ENCODE assay signal across 18 mouse cellular contexts in genomic region chr10:93708076-93708473, GRCm38 (mm10).
DNase-seq lines count a peak whose midpoint lies in the region; ATAC-seq lines count a peak whose summit lies in the region.
"Had no signal": no experiment of that assay in that cellular context is flagged by ENCODE, and none has a peak within 500 bp of the region (broad histone marks: within the 10 kb centered on the region; RNA-seq: fewer than 3 reads in every experiment).

No protein-coding gene starts in this region.

- 77% methylated on average over 6 of the region's 6 CpGs for WGBS in limb, embryonic 13.5 days
- WGBS in limb, embryonic 10.5 days = 89% methylated on average over 6 of the region's 6 CpGs
- WGBS in embryonic facial prominence, embryonic 14.5 days = 62% methylated on average over 6 of the region's 6 CpGs
- WGBS in liver, embryonic 13.5 days (ENCODE audit: insufficient replicate concordance) = 35% methylated on average over 6 of the region's 6 CpGs

- no peaks in the 10 kb centered on the region for H3K4me1 ChIP-seq in limb, embryonic 13.5 days
- H3K4me1 ChIP-seq in limb, embryonic 10.5 days = no peaks in the 10 kb centered on the region
- no peaks in the 10 kb centered on the region for H3K4me1 ChIP-seq in embryonic facial prominence, embryonic 14.5 days (ENCODE audit: control insufficient read depth, insufficient read depth, low read length)
- peaks cover 26% of the 10 kb centered on the region for H3K4me1 ChIP-seq in liver, embryonic 13.5 days (replicated peaks)
- H3K4me1 ChIP-seq: embryonic facial prominence, embryonic 12.5 days; limb, embryonic 15.5 days; midbrain, embryonic 15.5 days had no signal

- no peaks in the 10 kb centered on the region for H3K27me3 ChIP-seq in limb, embryonic 13.5 days
- H3K27me3 ChIP-seq in limb, embryonic 10.5 days (ENCODE audit: low read depth, poor library complexity, severe bottlenecking) = no peaks in the 10 kb centered on the region
- H3K27me3 ChIP-seq in embryonic facial prominence, embryonic 14.5 days (replicated peaks; ENCODE audit: control insufficient read depth, insufficient read depth, low read length) = no peaks in the 10 kb centered on the region
- H3K27me3 ChIP-seq in liver, embryonic 13.5 days = no peaks in the 10 kb centered on the region
- H3K27me3 ChIP-seq: embryonic facial prominence, embryonic 12.5 days; limb, embryonic 15.5 days; midbrain, embryonic 15.5 days had no signal

- no peak overlapping the region for H3K9ac ChIP-seq in limb, embryonic 13.5 days
- H3K9ac ChIP-seq in embryonic facial prominence, embryonic 14.5 days (ENCODE audit: low read depth, low read length) = no peak overlapping the region
- no peak overlapping the region for H3K9ac ChIP-seq in liver, embryonic 13.5 days
- H3K9ac ChIP-seq: embryonic facial prominence, embryonic 12.5 days; limb, embryonic 15.5 days; midbrain, embryonic 15.5 days had no signal

- ATAC-seq in limb, embryonic 13.5 days (ENCODE audit: low FRiP score, low read depth) = no peak
- no peak for ATAC-seq in embryonic facial prominence, embryonic 14.5 days (ENCODE audit: low read depth)
- ATAC-seq in liver, embryonic 13.5 days (ENCODE audit: low read depth) = no peak
- ATAC-seq: hindbrain, postnatal 0 days; midbrain, embryonic 15.5 days had no signal

- peaks cover 19% of the 10 kb centered on the region for H3K36me3 ChIP-seq in limb, embryonic 13.5 days
- peaks cover 15% of the 10 kb centered on the region for H3K36me3 ChIP-seq in limb, embryonic 10.5 days
- peaks cover 7% of the 10 kb centered on the region; the same call in 1 of the 2 replicates for H3K36me3 ChIP-seq in embryonic facial prominence, embryonic 14.5 days (ENCODE audit: control insufficient read depth, insufficient read depth, low read length)
- H3K36me3 ChIP-seq in liver, embryonic 13.5 days = 0 out of 2 replicates have a peak, but pooled peaks cover 10% of the 10 kb centered on the region
- H3K36me3 ChIP-seq: embryonic facial prominence, embryonic 12.5 days had no signal

- intact Hi-C loops in heart, postnatal 14 days (cut with DNase I) = no loop called here

- peak; percentile 77 for DNase-seq in heart, adult 11 months
- DNase-seq in heart, postnatal 14 days = no peak
- no peak for DNase-seq in limb, embryonic 10.5 days (ENCODE audit: low spot score)
- DNase-seq in embryonic facial prominence, embryonic 14.5 days (ENCODE audit: low spot score) = peak; percentile 47
- no peak for DNase-seq in liver, embryonic 13.5 days
- no peak for DNase-seq in kidney, adult 8-10 months
- DNase-seq: adrenal gland, adult 8-10 months; kidney, adult 18-20 months; kidney, postnatal 36 days; layer of hippocampus, adult 9-11 months; retina, postnatal 1 day; thymus, postnatal 4 days had no signal

- no peak overlapping the region for H3K4me2 ChIP-seq in limb, embryonic 13.5 days (replicated peaks)
- H3K4me2 ChIP-seq in embryonic facial prominence, embryonic 14.5 days (ENCODE audit: low read depth, low read length) = no peak overlapping the region
- H3K4me2 ChIP-seq in liver, embryonic 13.5 days = no peak overlapping the region
- H3K4me2 ChIP-seq: embryonic facial prominence, embryonic 12.5 days; limb, embryonic 15.5 days; midbrain, embryonic 15.5 days had no signal

- H3K4me3 ChIP-seq in limb, embryonic 13.5 days = no peak overlapping the region
- no peak overlapping the region for H3K4me3 ChIP-seq in limb, embryonic 10.5 days
- no peak overlapping the region for H3K4me3 ChIP-seq in embryonic facial prominence, embryonic 14.5 days (ENCODE audit: low read depth, low read length)
- H3K4me3 ChIP-seq in liver, embryonic 13.5 days (replicated peaks) = no peak overlapping the region
- H3K4me3 ChIP-seq: embryonic facial prominence, embryonic 12.5 days; limb, embryonic 15.5 days; megakaryocyte, embryonic 14.5 days; midbrain, embryonic 15.5 days had no signal

- no peaks in the 10 kb centered on the region for H3K9me3 ChIP-seq in limb, embryonic 13.5 days
- no peaks in the 10 kb centered on the region for H3K9me3 ChIP-seq in limb, embryonic 10.5 days (replicated peaks)
- H3K9me3 ChIP-seq in embryonic facial prominence, embryonic 14.5 days (ENCODE audit: control insufficient read depth, low read length) = no peaks in the 10 kb centered on the region
- H3K9me3 ChIP-seq in liver, embryonic 13.5 days (replicated peaks) = no peaks in the 10 kb centered on the region
- H3K9me3 ChIP-seq: embryonic facial prominence, embryonic 12.5 days; limb, embryonic 15.5 days; midbrain, embryonic 15.5 days had no signal

- 0 out of 2 replicates have a peak overlapping the region, but pooled peaks have one; percentile 12 for H3K27ac ChIP-seq in limb, embryonic 13.5 days
- no peak overlapping the region for H3K27ac ChIP-seq in limb, embryonic 10.5 days
- H3K27ac ChIP-seq in embryonic facial prominence, embryonic 14.5 days (replicated peaks; ENCODE audit: low read depth, low read length) = no peak overlapping the region
- H3K27ac ChIP-seq in liver, embryonic 13.5 days = peak overlapping the region; percentile 61
- H3K27ac ChIP-seq: embryonic facial prominence, embryonic 12.5 days; hindbrain, postnatal 0 days; limb, embryonic 15.5 days; midbrain, embryonic 15.5 days had no signal

Comparison
In these comparisons a context has a peak if more than half of its experiments do, and no peak if none do; other contexts are left out.
1. DNase-seq: peak in heart, adult 11 months (single experiment) and embryonic facial prominence, embryonic 14.5 days (single experiment); none in heart, postnatal 14 days (0 of 2), limb, embryonic 10.5 days (single experiment), liver, embryonic 13.5 days (single experiment) and kidney, adult 8-10 months (0 of 2).
2. H3K27ac ChIP-seq: peak in limb, embryonic 13.5 days (single experiment) and liver, embryonic 13.5 days (single experiment); none in limb, embryonic 10.5 days (single experiment) and embryonic facial prominence, embryonic 14.5 days (single experiment).